ENCODE assay signal across 15 mouse cellular contexts in the genomic region with DNA sequence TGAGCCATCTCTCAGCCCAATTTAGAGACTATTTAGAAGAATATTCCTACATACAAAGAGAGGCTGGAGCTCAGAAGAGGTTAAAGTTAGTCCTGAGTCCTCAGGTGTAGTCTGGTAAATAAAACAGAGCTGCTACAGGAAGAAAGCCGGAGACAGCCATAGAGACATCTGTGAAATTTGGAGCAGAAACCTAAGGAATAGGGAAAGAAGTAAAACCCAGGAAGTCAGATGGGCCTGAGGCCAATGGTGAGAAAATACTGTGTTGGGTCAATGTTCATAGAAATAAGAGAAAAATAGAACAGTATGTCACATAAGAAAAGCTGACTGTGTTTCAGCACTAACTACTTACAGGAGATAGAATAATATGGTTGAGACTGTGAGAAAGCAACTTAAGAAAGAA.
"Had no signal": no experiment of that assay in that cellular context is flagged by ENCODE, and none has a peak within 500 bp of the region (broad histone marks: within the 10 kb centered on the region; RNA-seq: fewer than 3 reads in every experiment).

No protein-coding gene starts in this region.

- DNase-seq: cerebellum, adult 9-11 months; cerebellum, postnatal 10 days; cerebellum, postnatal 14 days; cerebellum, postnatal 25 days; cerebellum, postnatal 36 days; embryo, embryonic 11 days; forebrain, postnatal 0 days; gastrocnemius, adult 2 months; gastrocnemius, postnatal 10 days; gastrocnemius, postnatal 14 days; gastrocnemius, postnatal 25 days; gastrocnemius, postnatal 36 days; heart, adult 11 months; heart, adult 18-20 months; heart, adult 2 months had no signal
